Mouse (Mus musculus): ENCODE measurements around the gene Wwox.

- TF ChIP-seq ZC3H11A (IDR thresholded peaks at IDR 0.05; ENCODE audit: borderline replicate concordance, low read depth, low read length) (no peak), CHD2 (IDR thresholded peaks at IDR 0.05; ENCODE audit: low read depth, low read length) (no peak), HCFC1 (IDR thresholded peaks at IDR 0.05; ENCODE audit: borderline replicate concordance, insufficient read depth, low read length) (no peak)
Observed at GRCm38 (mm10) chr8:114807676-114808426, 368.4 kb downstream of the Wwox start.

Measured in ES-E14 (cell line).